Mouse (Mus musculus) E14TG2a.4 (cell line): ENCODE data around the gene Gm7247.
"Not testable (repeated sequence)": the region's sequence is repeated elsewhere in the genome, so short reads cannot be mapped to it uniquely, and the experiment has no call there.

Experiments used
- H3K27me3 ChIP-seq: 2 replicates; pipeline ENCODE4 v1.6.1; 2014; ENCODE audit warnings: low read length, control low read depth; ENCODE audit not compliant: insufficient read depth
- H3K36me3 ChIP-seq: 2 replicates; pipeline ENCODE4 v1.6.1; 2014; ENCODE audit warnings: low read length, control low read depth; ENCODE audit not compliant: insufficient read depth
- H3K4me1 ChIP-seq: replicated peaks from 2 replicates; pipeline ENCODE4 v1.6.1; 2014; ENCODE audit warnings: low read depth, low read length, control low read depth
- H3K4me3 ChIP-seq: replicated peaks from 2 replicates; pipeline ENCODE4 v1.5.1; 2014; ENCODE audit warnings: mild to moderate bottlenecking, low read length
- H3K9me3 ChIP-seq: 2 replicates; pipeline ENCODE4 v1.6.1; 2014; ENCODE audit warnings: low read length, control low read depth
- CTCF ChIP-seq: conservative IDR thresholded peaks from 2 replicates; pipeline ENCODE4 v1.5.1; 2014; ENCODE audit warnings: low read length
- NANOG ChIP-seq: IDR thresholded peaks from 2 replicates; pipeline ENCODE4 v1.6.1; 2014; ENCODE audit warnings: borderline replicate concordance, low read length, mixed read lengths
- POU5F1 ChIP-seq: IDR thresholded peaks from 2 replicates; pipeline ENCODE4 v1.6.1; 2014; ENCODE audit warnings: low read length, borderline replicate concordance

The Gm7247 gene

GRCm38 (mm10) chr14:51482051-51482715, 120.6 kb downstream of the Gm7247 start:
- Histone ChIP-seq H3K36me3 (no peaks in the 10 kb centered on the region), H3K4me3 (no peak overlapping the region), H3K27me3 (no peaks in the 10 kb centered on the region), H3K9me3 (no peaks in the 10 kb centered on the region), H3K4me1 (peaks cover 4% of the 10 kb centered on the region; the same call in 1 of the 2 replicates)
- TF ChIP-seq CTCF (no peak), POU5F1 (no peak), NANOG (no peak)

- H3K9me3 ChIP-seq, H3K27me3 ChIP-seq, H3K36me3 ChIP-seq, H3K4me1 ChIP-seq, H3K4me3 ChIP-seq: not testable (repeated sequence)
Observed at GRCm38 (mm10) chr14:51482971-51483381, 121.4 kb downstream of the Gm7247 start.

- Histone ChIP-seq H3K36me3 (no peaks in the 10 kb centered on the region), H3K4me3 (no peak overlapping the region), H3K4me1 (peaks cover 4% of the 10 kb centered on the region; the same call in 1 of the 2 replicates), H3K9me3 (no peaks in the 10 kb centered on the region), H3K27me3 (no peaks in the 10 kb centered on the region)
- TF ChIP-seq NANOG = no peak
- TF ChIP-seq CTCF = no peak
- no peak for TF ChIP-seq POU5F1
Observed at GRCm38 (mm10) chr14:51483671-51484070, 122.1 kb downstream of the Gm7247 start.

- Histone ChIP-seq H3K4me1 (0 out of 2 replicates have a peak, but pooled peaks cover under 1% of the 10 kb centered on the region), H3K27me3 (no peaks in the 10 kb centered on the region), H3K4me3 (no peak overlapping the region), H3K9me3 (no peaks in the 10 kb centered on the region), H3K36me3 (no peaks in the 10 kb centered on the region)
- no peak for TF ChIP-seq POU5F1
- no peak for TF ChIP-seq CTCF
- TF ChIP-seq NANOG = no peak
Observed at GRCm38 (mm10) chr14:51486111-51486510, 124.6 kb downstream of the Gm7247 start.

GRCm38 (mm10) chr14:51495781-51496180, 134.2 kb downstream of the Gm7247 start:
- Histone ChIP-seq H3K4me1 (no peaks in the 10 kb centered on the region), H3K4me3 (no peak overlapping the region), H3K27me3 (no peaks in the 10 kb centered on the region), H3K9me3 (no peaks in the 10 kb centered on the region), H3K36me3 (no peaks in the 10 kb centered on the region)
- TF ChIP-seq NANOG (no peak), CTCF (no peak), POU5F1 (no peak)

- Histone ChIP-seq H3K9me3 (no peaks in the 10 kb centered on the region), H3K4me1 (no peaks in the 10 kb centered on the region), H3K4me3 (no peak overlapping the region), H3K36me3 (no peaks in the 10 kb centered on the region), H3K27me3 (no peaks in the 10 kb centered on the region)
- TF ChIP-seq POU5F1 = no peak
- TF ChIP-seq CTCF = no peak
- TF ChIP-seq NANOG = no peak
Observed at GRCm38 (mm10) chr14:51496955-51497354, 135.4 kb downstream of the Gm7247 start.

- no peaks in the 10 kb centered on the region for H3K4me1 ChIP-seq
Observed at GRCm38 (mm10) chr14:51497958-51498357, 136.4 kb downstream of the Gm7247 start.

GRCm38 (mm10) chr14:51499707-51500275, 138.2 kb downstream of the Gm7247 start:
- Histone ChIP-seq H3K9me3 (no peaks in the 10 kb centered on the region), H3K36me3 (no peaks in the 10 kb centered on the region), H3K4me3 (no peak overlapping the region), H3K27me3 (no peaks in the 10 kb centered on the region), H3K4me1 (no peaks in the 10 kb centered on the region)
- TF ChIP-seq NANOG (no peak), CTCF (no peak), POU5F1 (no peak)

More at GRCm38 (mm10) chr14:51497958-51498357, 136.4 kb downstream of the Gm7247 start:
- Histone ChIP-seq H3K27me3 (no peaks in the 10 kb centered on the region), H3K9me3 (no peaks in the 10 kb centered on the region), H3K4me3 (no peak overlapping the region), H3K36me3 (no peaks in the 10 kb centered on the region)
- TF ChIP-seq NANOG (no peak), CTCF (no peak), POU5F1 (no peak)

- Histone ChIP-seq H3K9me3 (no peaks in the 10 kb centered on the region), H3K4me1 (no peaks in the 10 kb centered on the region), H3K27me3 (no peaks in the 10 kb centered on the region), H3K4me3 (no peak overlapping the region), H3K36me3 (no peaks in the 10 kb centered on the region)
- no peak for TF ChIP-seq POU5F1
- TF ChIP-seq NANOG = no peak
- TF ChIP-seq CTCF = no peak
Observed at GRCm38 (mm10) chr14:51500461-51500860, 138.9 kb downstream of the Gm7247 start.
